Comparison of ENCODE assay signal across 10 mouse cellular contexts in the genomic region with DNA sequence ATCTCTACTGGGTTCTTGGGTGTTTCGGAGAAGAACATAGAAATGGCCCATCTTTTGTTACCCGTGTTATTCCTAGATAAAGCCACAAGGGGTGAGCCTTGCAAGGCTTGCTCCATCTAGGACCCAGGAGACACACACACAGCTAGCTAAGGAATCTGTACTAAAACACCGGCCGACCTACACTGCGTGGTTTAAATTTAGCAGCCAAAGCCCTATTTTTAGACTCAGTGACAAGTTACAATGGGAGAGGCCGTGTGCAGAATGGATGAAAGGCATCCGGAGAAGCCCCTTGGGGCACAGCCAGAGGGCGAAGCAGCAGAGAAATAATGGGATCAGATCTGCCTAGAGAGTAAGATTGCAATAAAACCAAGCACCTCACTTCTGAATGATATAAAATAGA.
DNase-seq lines count a peak whose midpoint lies in the region; ATAC-seq and TF ChIP-seq lines count a peak whose summit lies in the region.
"Had no signal": no experiment of that assay in that cellular context is flagged by ENCODE, and none has a peak within 500 bp of the region (broad histone marks: within the 10 kb centered on the region; RNA-seq: fewer than 3 reads in every experiment).

No protein-coding gene starts in this region.

- H3K9me3 ChIP-seq in midbrain, embryonic 13.5 days = no peaks in the 10 kb centered on the region
- no peaks in the 10 kb centered on the region for H3K9me3 ChIP-seq in midbrain, embryonic 11.5 days (ENCODE audit: control insufficient read depth, low read length)
- peaks cover 5% of the 10 kb centered on the region; the same call in 1 of the 2 replicates for H3K9me3 ChIP-seq in heart, embryonic 15.5 days (replicated peaks)
- no peaks in the 10 kb centered on the region for H3K9me3 ChIP-seq in liver, embryonic 11.5 days (ENCODE audit: control insufficient read depth, low read length)

- ATAC-seq in midbrain, embryonic 13.5 days = peak; percentile 45; the same call in 1 of the 2 replicates
- no peak for ATAC-seq in midbrain, embryonic 11.5 days (ENCODE audit: low FRiP score)
- peak; percentile 89 for ATAC-seq in heart, embryonic 15.5 days (replicated peaks; ENCODE audit: insufficient number of reproducible peaks, insufficient read depth, low FRiP score, low read depth)
- ATAC-seq in liver, embryonic 11.5 days (replicated peaks; ENCODE audit: low FRiP score) = no peak

- H3K27ac ChIP-seq in midbrain, embryonic 13.5 days = no peak overlapping the region
- no peak overlapping the region for H3K27ac ChIP-seq in midbrain, embryonic 11.5 days (ENCODE audit: low read depth, low read length)
- H3K27ac ChIP-seq in heart, embryonic 15.5 days = peak overlapping the region; percentile 95
- H3K27ac ChIP-seq in olfactory bulb, adult 2 months (ENCODE audit: insufficient read depth, low read depth, low read length) = peak overlapping the region; percentile 60; the same call in 1 of the 2 replicates
- no peak overlapping the region for H3K27ac ChIP-seq in liver, embryonic 11.5 days (ENCODE audit: low read depth, low read length)
- H3K27ac ChIP-seq: liver, embryonic 14.5 days had no signal

- DNase-seq in heart, adult 11 months = peak; percentile 92
- DNase-seq in heart, postnatal 25 days (ENCODE audit: low spot score) = no peak
- no peak for DNase-seq in midbrain, embryonic 11.5 days (ENCODE audit: low spot score, missing footprints)
- DNase-seq in liver, embryonic 11.5 days (ENCODE audit: low spot score) = no peak
- DNase-seq in right cerebral cortex, postnatal 36 days (ENCODE audit: low spot score in 2 of 2) = no peak
- DNase-seq: thymus, adult 2 months had no signal

- 26% methylated on average over 8 of the region's 8 CpGs for WGBS in midbrain, embryonic 13.5 days
- 41% methylated on average over 8 of the region's 8 CpGs for WGBS in midbrain, embryonic 11.5 days
- WGBS in heart, embryonic 15.5 days = 13% methylated on average over 8 of the region's 8 CpGs
- WGBS in olfactory bulb, adult 2 months = 9% methylated on average over 8 of the region's 8 CpGs
- 55% methylated on average over 8 of the region's 8 CpGs for WGBS in liver, embryonic 11.5 days

- H3K36me3 ChIP-seq in midbrain, embryonic 13.5 days = no peaks in the 10 kb centered on the region
- no peaks in the 10 kb centered on the region for H3K36me3 ChIP-seq in midbrain, embryonic 11.5 days (ENCODE audit: control insufficient read depth, insufficient read depth, low read length)
- no peaks in the 10 kb centered on the region for H3K36me3 ChIP-seq in heart, embryonic 15.5 days
- H3K36me3 ChIP-seq in liver, embryonic 11.5 days (ENCODE audit: control insufficient read depth, insufficient read depth, low read length) = no peaks in the 10 kb centered on the region

- intact Hi-C loops in heart, postnatal 25 days (cut with DNase I) = no loop called here

- peaks cover 9% of the 10 kb centered on the region; the same call in 1 of the 2 replicates for H3K4me1 ChIP-seq in midbrain, embryonic 13.5 days (replicated peaks)
- no peaks in the 10 kb centered on the region for H3K4me1 ChIP-seq in midbrain, embryonic 11.5 days (ENCODE audit: control insufficient read depth, insufficient read depth, low read length)
- peaks cover 14% of the 10 kb centered on the region for H3K4me1 ChIP-seq in heart, embryonic 15.5 days (replicated peaks)
- peaks cover 11% of the 10 kb centered on the region for H3K4me1 ChIP-seq in olfactory bulb, adult 2 months (ENCODE audit: control insufficient read depth, insufficient read depth, low read length)
- H3K4me1 ChIP-seq in liver, embryonic 11.5 days (replicated peaks; ENCODE audit: control insufficient read depth, insufficient read depth, low read length) = no peaks in the 10 kb centered on the region; the same call in 1 of the 2 replicates

- H3K4me3 ChIP-seq in midbrain, embryonic 13.5 days (replicated peaks) = no peak overlapping the region
- H3K4me3 ChIP-seq in midbrain, embryonic 11.5 days (ENCODE audit: low read depth, low read length) = no peak overlapping the region
- no peak overlapping the region for H3K4me3 ChIP-seq in heart, embryonic 15.5 days
- H3K4me3 ChIP-seq in olfactory bulb, adult 2 months (ENCODE audit: insufficient read depth, low read depth, low read length) = no peak overlapping the region
- no peak overlapping the region for H3K4me3 ChIP-seq in liver, embryonic 11.5 days (ENCODE audit: low read depth, low read length)

- H3K9ac ChIP-seq in midbrain, embryonic 13.5 days (replicated peaks) = no peak overlapping the region
- H3K9ac ChIP-seq in midbrain, embryonic 11.5 days (ENCODE audit: low read length) = no peak overlapping the region
- peak overlapping the region; percentile 12; the same call in 1 of the 2 replicates for H3K9ac ChIP-seq in heart, embryonic 15.5 days
- no peak overlapping the region for H3K9ac ChIP-seq in liver, embryonic 11.5 days (ENCODE audit: low read depth, low read length)
- H3K9ac ChIP-seq: liver, embryonic 14.5 days had no signal

- TF ChIP-seq CTCF in olfactory bulb, adult 2 months (IDR thresholded peaks at IDR 0.05; ENCODE audit: insufficient read depth, low read depth, low read length) = no peak

- no peak overlapping the region for H3K4me2 ChIP-seq in midbrain, embryonic 13.5 days (replicated peaks)
- no peak overlapping the region for H3K4me2 ChIP-seq in midbrain, embryonic 11.5 days
- H3K4me2 ChIP-seq in heart, embryonic 15.5 days = peak overlapping the region; percentile 38
- H3K4me2 ChIP-seq in liver, embryonic 11.5 days = no peak overlapping the region

- no peak for TF ChIP-seq POLR2A in olfactory bulb, adult 2 months (IDR thresholded peaks at IDR 0.05; ENCODE audit: insufficient read depth, low read depth, low read length)

- no peaks in the 10 kb centered on the region for H3K27me3 ChIP-seq in midbrain, embryonic 13.5 days
- no peaks in the 10 kb centered on the region for H3K27me3 ChIP-seq in midbrain, embryonic 11.5 days (ENCODE audit: control insufficient read depth, insufficient read depth, low read length)
- H3K27me3 ChIP-seq in heart, embryonic 15.5 days = no peaks in the 10 kb centered on the region
- H3K27me3 ChIP-seq in liver, embryonic 11.5 days (replicated peaks; ENCODE audit: control insufficient read depth, insufficient read depth, low read length) = no peaks in the 10 kb centered on the region

Comparison
In these comparisons a context has a peak if more than half of its experiments do, and no peak if none do; other contexts are left out.
1. ATAC-seq: peak in midbrain, embryonic 13.5 days (single experiment) and heart, embryonic 15.5 days (single experiment); none in midbrain, embryonic 11.5 days (single experiment) and liver, embryonic 11.5 days (single experiment).
2. H3K27ac ChIP-seq: peak in heart, embryonic 15.5 days (single experiment) and olfactory bulb, adult 2 months (single experiment); none in midbrain, embryonic 13.5 days (single experiment), midbrain, embryonic 11.5 days (single experiment) and liver, embryonic 11.5 days (single experiment).